Mouse (Mus musculus) C2C12 (cell line): ENCODE measurements around the gene Col11a1. TPM values are rescaled to one million over a fixed set of nuclear protein-coding genes. Genes with fewer than 3 reads are reported as not detected.

Source experiments
- H3K27me3 ChIP-seq: one replicate; pipeline ENCODE4 v1.6.1; 2011; ENCODE audit not compliant: control insufficient read depth, insufficient read depth, insufficient read length
- H3K36me3 ChIP-seq: one replicate; pipeline ENCODE4 v1.6.1; 2011; ENCODE audit not compliant: control insufficient read depth, insufficient read depth
- H3K4me3 ChIP-seq: one replicate; pipeline ENCODE4 v1.5.1; 2011; ENCODE audit warnings: mild to moderate bottlenecking, control low read depth; ENCODE audit not compliant: poor library complexity, insufficient read depth, severe bottlenecking
- H3K79me2 ChIP-seq: one replicate; pipeline ENCODE4 v1.6.1; 2011; ENCODE audit not compliant: control insufficient read depth, insufficient read depth
- H3K79me3 ChIP-seq: one replicate; pipeline ENCODE4 v1.6.1; 2011; ENCODE audit warnings: low read depth, control low read depth
- H3ac ChIP-seq: one replicate; pipeline ENCODE3; 2011; ENCODE audit warnings: low read depth; ENCODE audit not compliant: control insufficient read depth, insufficient read length
- CEBPB ChIP-seq: IDR thresholded peaks from one replicate; pipeline ENCODE4 v1.6.1; 2011; ENCODE audit warnings: low read depth, mild to moderate bottlenecking, control low read depth, moderate library complexity
- CTCF ChIP-seq: IDR thresholded peaks from one replicate; pipeline ENCODE4 v1.5.1; 2011; ENCODE audit not compliant: control insufficient read depth, insufficient read depth, insufficient read length
- FOSL1 ChIP-seq: IDR thresholded peaks from one replicate; pipeline ENCODE4 v1.8.0; 2011; ENCODE audit warnings: mild to moderate bottlenecking, low read length; ENCODE audit not compliant: poor library complexity, insufficient read depth, severe bottlenecking
- MAX ChIP-seq: IDR thresholded peaks from one replicate; pipeline ENCODE4 v1.6.1; 2011; ENCODE audit warnings: mild to moderate bottlenecking, control low read depth
- MYOD1 ChIP-seq: IDR thresholded peaks from one replicate; pipeline ENCODE4 v1.6.1; 2011; ENCODE audit warnings: low read depth; ENCODE audit not compliant: control insufficient read depth, insufficient read length
- MYOG ChIP-seq: IDR thresholded peaks from one replicate; pipeline ENCODE4 v1.6.1; 2011; ENCODE audit not compliant: control insufficient read depth, insufficient read length; ENCODE audit errors: extremely low read depth
- USF1 ChIP-seq: IDR thresholded peaks from one replicate; pipeline ENCODE4 v1.6.1; 2011; ENCODE audit warnings: low read depth, mild to moderate bottlenecking, control low read depth, moderate library complexity
- polyA plus RNA-seq: library from polyadenylated mRNA; unstranded; fragments of >200 nt; fragmentation: generic; extraction: Trizol; gene quantifications from one replicate; pipeline ENCODE4 v1.2.1, GENCODE M21; 2012; ENCODE audit warnings: missing spikeins

The Col11a1 gene
- polyA plus RNA-seq, 1 experiment: 0.40 TPM

GRCm38 (mm10) chr3:114197964-114198750 lies 167.8 kb downstream of the Col11a1 start:
- no peak for TF ChIP-seq MAX
- no peak for TF ChIP-seq CTCF
- TF ChIP-seq CEBPB: no peak
- no peak for TF ChIP-seq USF1
- no peak for TF ChIP-seq FOSL1
- TF ChIP-seq MYOD1: no peak
- no peak for TF ChIP-seq MYOG
- Histone ChIP-seq H3K79me3 (no peaks in the 10 kb centered on the region), H3K36me3 (no peaks in the 10 kb centered on the region), H3ac (no peak overlapping the region), H3K4me3 (no peak overlapping the region), H3K79me2 (no peaks in the 10 kb centered on the region), H3K27me3 (no peaks in the 10 kb centered on the region)

GRCm38 (mm10) chr3:114212255-114212654 lies 181.9 kb downstream of the Col11a1 start:
- Histone ChIP-seq H3K27me3 (no peaks in the 10 kb centered on the region), H3K79me3 (no peaks in the 10 kb centered on the region), H3K36me3 (no peaks in the 10 kb centered on the region), H3K4me3 (no peak overlapping the region), H3ac (no peak overlapping the region), H3K79me2 (no peaks in the 10 kb centered on the region)
- no peak for TF ChIP-seq MYOG
- TF ChIP-seq FOSL1: no peak
- TF ChIP-seq MAX: no peak
- TF ChIP-seq USF1: no peak
- TF ChIP-seq CTCF: no peak
- TF ChIP-seq MYOD1: no peak
- TF ChIP-seq CEBPB: no peak

GRCm38 (mm10) chr3:114216105-114216504 lies 185.8 kb downstream of the Col11a1 start:
- TF ChIP-seq USF1 (no peak), CEBPB (no peak)

GRCm38 (mm10) chr3:114229501-114229900 lies 199.2 kb downstream of the Col11a1 start:
- Histone ChIP-seq H3K79me2 (no peaks in the 10 kb centered on the region), H3K36me3 (no peaks in the 10 kb centered on the region), H3K4me3 (no peak overlapping the region), H3K27me3 (no peaks in the 10 kb centered on the region), H3ac (no peak overlapping the region), H3K79me3 (no peaks in the 10 kb centered on the region)
- TF ChIP-seq MYOG (no peak), USF1 (no peak), CEBPB (no peak), MAX (no peak), FOSL1 (no peak)

More at GRCm38 (mm10) chr3:114216105-114216504, 185.8 kb downstream of the Col11a1 start:
- H3ac ChIP-seq: no peak overlapping the region
- H3K79me2 ChIP-seq: no peaks in the 10 kb centered on the region
- no peaks in the 10 kb centered on the region for H3K79me3 ChIP-seq
- no peak overlapping the region for H3K4me3 ChIP-seq
- no peaks in the 10 kb centered on the region for H3K36me3 ChIP-seq
- H3K27me3 ChIP-seq: no peaks in the 10 kb centered on the region
